Mouse (Mus musculus): ENCODE measurements around the gene Rfng.
"Not testable (repeated sequence)": the region's sequence is repeated elsewhere in the genome, so short reads cannot be mapped to it uniquely, and the experiment has no call there.

Rfng gene

DNA sequence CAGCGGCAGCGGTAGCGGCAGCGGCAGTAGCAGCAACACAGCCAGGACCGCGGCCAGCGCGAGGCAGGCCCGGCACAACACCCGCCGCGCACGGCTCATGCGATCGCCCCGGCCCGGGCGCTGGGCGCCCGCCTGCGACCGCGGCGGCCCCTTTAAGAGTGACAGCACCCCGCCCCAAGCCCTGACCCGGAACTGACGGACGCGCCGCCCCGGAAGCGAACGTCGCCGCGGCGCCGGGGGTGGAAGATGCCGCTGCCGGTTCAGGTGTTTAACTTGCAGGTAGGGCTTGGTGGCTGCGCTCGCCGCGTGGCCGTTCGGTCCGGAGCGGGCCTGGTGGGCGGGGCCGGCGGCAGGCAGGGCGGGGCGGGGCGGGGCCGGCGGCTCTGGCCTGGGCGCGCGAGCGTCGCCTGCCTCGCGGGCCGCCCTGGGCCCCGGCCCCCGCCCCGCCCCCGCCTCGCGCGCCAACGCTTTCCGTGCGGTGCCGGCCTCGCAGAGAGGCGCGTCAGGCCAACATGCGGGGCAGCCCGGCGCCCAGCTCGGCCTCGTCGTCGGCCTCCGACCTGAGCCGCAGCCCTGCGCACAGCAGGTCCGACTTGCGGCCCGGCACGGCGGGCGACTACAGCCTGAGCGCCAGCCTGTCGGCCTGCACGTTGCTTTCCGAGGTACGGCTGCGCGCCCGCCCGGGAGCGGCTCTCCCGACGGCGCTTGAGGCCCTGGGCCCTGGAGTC lies at the start of gene Rfng, which contains the start of gene Gps1:
Gene Rfng (minus strand): TSS at position 144 of the 728 bp plus-strand sequence.
Gene Gps1 (plus strand): TSS at position 209 of the 728 bp plus-strand sequence.
- peak; percentile 55 for DNase-seq (ENCODE audit: low read depth, low spot score)

- DNase-seq (ENCODE audit: low read depth, low spot score) = not testable (repeated sequence)
Measured at GRCm38 (mm10) chr11:120832962-120833361, 49.0 kb upstream of the Rfng start.

DNA sequence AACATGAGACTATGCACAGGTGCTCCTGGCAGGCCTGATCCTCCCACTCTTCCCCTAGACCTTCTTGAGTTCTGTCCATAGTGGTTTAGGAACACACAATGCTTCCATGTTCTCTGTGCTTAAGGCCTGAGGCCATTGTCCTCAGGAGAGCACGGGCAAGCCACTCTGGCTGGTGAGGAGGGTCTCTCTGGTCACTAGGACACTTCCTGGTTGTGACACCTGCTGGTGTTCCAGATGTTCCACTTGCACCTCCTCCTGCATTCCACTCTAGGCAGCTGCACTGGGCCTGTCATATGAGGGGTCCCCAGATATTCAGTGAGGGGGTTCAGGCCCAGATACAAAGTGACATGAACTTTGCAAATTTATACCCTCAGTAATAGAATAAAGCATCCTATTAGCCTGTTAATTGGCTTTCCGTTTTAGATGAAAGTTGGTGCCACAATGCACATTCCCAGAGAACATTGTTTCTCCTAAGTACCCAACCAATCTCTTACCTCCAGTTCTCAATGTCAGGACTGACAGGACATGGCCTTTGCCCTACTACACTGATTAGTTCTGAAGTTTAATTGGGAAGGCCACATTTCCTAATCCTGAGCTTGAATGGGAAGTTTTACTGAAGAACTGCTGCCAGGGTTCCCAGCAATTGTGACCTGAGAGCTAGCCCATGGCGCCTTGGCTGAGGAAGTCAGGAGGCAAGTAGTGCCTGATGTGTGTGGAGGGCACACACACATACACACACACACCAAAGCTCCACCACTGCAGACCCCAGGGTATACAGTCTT lies 47.8 kb upstream of the Rfng start:
- no peak for DNase-seq (ENCODE audit: low read depth, low spot score)

DNA sequence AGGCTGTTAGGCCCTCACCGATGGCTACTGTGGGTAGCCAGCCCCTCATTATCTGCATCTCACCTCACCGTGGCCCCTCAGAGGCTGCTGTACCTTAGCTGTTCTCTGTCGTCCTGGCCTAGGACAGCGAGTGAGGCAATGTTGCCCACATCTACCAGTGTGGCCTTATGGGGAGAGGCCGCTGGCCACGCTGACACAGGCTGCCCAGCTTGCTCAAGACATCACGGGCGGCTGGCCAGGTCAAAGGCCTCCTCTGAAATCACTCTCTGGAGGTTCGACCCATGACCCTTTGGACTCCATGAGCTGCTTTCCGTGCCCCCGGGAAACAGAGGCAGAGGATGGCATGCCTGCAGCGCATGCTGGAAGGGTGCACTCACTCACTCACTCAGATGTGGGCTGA lies 46.7 kb upstream of the Rfng start:
- DNase-seq (ENCODE audit: low read depth, low spot score) = no peak

DNA sequence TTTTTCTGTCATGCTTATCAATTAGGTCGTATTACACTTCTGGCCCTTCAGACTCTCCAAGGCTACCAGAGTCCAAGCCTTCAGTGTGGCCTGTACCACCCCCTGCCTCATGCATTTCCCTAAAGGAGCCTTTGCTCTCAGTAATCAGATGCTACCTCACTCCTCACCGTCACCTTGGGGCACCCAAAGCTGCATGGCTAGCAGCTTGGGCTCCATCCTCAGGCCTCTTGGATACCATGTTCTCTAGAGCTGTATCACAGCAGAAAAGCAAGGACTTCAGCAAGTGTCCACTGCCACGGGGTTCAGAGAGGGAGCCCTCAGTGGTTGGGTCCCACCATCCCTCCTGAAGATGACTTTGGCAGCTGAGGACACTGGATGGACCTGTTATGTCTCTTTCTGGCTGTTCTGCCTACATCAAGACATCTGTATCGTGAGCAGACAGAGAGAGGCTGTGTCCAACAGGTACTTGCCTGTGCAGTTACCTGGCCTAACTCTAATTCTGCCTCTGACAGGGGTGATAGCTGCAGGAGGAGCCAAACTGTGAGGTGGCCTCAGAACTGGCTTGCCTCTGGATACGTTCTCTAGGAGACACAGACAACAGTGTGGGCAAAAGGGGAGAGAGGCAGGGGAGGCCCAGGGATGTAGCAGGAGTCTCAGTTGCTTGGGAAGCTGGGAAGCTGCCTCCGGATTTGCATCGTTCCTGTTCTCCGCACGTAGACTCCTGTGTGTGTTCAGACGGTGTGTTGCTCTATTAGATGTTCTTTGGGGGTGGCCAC lies 45.9 kb upstream of the Rfng start:
- DNase-seq (ENCODE audit: low read depth, low spot score) = no peak

DNA sequence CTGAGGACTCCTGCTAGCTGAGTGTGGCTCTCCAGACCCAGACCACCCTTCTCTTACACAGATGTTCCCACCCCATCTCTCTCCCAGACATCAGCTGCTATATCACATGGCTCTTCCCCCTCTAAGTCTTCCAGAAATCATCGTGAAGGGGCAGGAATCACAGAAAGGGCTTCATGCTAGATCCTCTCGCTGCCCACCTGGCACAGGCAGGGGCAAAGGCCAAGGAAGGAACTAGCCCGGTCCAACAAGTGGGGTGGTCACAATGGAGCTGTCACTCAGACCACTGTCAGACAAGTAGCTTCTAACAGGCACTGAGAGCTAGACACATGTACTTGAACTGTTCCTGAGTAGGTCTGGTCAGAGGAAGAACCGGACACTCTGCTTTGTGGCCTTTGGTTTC lies 44.4 kb upstream of the Rfng start:
- DNase-seq (ENCODE audit: low read depth, low spot score) = no peak

GRCm38 (mm10) chr11:120826016-120826953 lies 42.3 kb upstream of the Rfng start:
- no peak for DNase-seq (ENCODE audit: low read depth, low spot score)

GRCm38 (mm10) chr11:120825289-120825863 lies 41.4 kb upstream of the Rfng start:
- DNase-seq (ENCODE audit: low read depth, low spot score) = no peak

DNA sequence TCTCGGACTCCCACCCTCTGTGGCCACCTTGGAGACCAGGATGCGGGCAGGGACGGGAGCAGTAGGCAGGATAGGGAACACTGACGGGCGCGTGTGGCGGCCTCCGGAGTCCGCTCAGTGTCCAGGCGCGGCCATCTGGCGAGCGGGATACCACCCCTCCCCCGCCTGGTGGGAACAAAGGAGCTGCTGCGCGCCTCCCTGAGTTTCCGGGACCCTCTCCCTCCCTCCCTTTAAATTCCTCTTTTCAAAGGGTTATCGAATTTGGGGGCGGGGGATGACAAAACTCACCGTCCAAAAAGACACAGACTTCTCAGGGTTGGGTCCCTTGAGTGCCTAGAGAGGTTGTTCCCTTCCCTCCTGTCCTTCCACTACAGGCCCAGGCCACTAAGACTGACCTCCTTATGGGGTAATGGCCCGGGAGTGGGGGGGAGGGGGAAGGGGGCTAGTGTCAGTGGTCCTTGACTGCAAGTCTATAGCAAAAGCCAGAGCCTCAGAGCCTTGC lies 40.8 kb upstream of the Rfng start:
- no peak for DNase-seq (ENCODE audit: low read depth, low spot score)

DNA sequence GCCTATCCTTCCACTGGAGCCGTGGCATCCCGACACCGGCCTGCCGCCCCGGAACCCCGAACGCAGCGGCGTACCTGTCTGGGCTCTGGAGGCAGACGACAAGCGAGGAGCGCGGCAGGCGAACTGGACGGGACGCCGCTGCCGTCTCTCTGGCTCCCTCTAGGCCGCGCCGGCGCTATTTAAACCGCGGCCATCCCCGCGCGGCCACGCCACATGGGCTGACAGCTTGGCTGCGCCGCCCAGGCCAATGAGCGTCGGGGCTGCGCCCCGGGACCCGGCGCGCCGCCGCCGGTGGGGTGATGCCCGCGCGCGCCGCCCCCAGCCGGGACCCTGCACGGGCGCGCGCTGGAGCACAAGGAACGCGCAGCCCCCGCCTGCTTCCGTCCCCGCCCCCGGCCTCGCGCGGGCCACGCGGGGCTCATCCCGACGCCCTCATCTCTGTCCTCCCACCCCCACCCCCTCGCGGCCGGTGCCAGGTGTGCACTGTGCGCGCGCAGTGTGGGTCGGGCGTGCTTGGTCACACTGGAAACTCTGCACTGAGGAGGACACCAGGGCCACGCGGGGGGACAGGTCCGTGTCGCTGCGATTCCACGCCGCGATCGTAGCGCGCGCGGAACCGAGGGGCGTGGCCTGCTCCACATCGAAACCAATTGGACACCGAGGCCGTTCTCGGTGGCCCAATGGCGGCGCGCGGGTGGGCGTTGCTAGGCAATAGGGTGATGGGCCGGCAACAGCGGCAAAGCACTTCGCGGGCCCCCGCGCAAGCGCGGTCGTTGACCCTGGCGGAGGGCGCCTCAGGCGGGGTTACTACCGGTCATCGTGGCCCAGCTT lies 40.2 kb upstream of the Rfng start, which contains the start of gene Fasn:
Gene Fasn (minus strand): TSS at position 592 of the 831 bp plus-strand sequence.
- peak; percentile 63 for DNase-seq (ENCODE audit: low read depth, low spot score)

- DNase-seq (ENCODE audit: low read depth, low spot score) = no peak
Measured at GRCm38 (mm10) chr11:120823551-120823947, 39.5 kb upstream of the Rfng start.

DNA sequence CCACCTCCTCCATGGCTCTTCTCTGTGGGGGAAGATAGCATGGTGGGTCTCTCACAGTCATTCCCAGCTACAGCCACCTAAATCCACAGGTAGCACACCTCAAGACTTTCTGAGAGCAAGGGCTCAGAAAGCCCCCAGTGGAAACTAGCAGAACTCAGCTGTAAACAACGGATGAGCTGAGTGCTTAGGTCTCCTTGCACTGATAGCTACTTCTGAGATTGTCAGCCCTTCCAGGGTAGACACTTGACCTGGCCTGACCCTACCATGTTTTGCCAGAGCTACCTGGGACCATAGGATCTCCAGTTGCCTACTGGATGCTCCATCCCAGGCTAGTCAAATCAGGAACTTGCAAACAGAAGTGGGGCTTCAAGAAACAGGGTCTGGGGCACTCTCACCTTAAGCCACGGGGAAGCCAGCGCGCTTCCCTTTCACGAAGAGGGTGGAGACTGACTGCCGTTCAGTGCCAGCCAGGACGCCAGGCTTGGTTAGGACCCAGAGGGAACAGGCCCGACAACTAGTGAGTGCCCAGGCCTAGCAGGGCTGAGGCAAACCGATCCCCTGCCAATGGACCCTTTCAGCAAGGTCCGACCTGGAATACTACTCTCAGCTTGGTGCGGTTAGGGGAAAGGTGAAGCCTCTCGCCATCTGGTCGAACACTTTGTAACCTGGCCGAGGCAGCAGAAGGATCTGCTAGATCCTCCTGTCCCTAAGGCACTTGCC lies 39.0 kb upstream of the Rfng start:
- DNase-seq (ENCODE audit: low read depth, low spot score) = no peak

DNA sequence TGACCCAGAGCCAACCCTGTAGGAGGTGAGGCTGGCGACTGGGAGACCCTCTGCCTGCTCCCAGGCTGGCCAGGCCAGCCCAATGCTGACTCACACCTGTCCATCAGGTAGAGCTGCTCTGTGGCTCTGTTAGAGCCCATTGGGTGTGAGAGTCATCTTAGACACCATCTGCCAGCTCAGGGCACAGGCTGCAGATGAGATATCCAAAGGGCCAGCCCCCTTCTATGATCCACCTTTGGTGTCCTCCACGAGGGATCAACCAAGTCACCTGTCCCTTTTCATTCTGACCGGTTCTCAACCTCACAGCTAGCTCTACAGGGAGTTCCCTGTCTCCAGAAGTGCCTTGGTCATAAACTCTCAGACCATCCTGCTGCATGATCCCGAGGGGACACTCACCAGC lies 38.3 kb upstream of the Rfng start:
- no peak for DNase-seq (ENCODE audit: low read depth, low spot score)

- DNase-seq (ENCODE audit: low read depth, low spot score) = no peak
Measured at GRCm38 (mm10) chr11:120821076-120821922, 37.3 kb upstream of the Rfng start.

DNA sequence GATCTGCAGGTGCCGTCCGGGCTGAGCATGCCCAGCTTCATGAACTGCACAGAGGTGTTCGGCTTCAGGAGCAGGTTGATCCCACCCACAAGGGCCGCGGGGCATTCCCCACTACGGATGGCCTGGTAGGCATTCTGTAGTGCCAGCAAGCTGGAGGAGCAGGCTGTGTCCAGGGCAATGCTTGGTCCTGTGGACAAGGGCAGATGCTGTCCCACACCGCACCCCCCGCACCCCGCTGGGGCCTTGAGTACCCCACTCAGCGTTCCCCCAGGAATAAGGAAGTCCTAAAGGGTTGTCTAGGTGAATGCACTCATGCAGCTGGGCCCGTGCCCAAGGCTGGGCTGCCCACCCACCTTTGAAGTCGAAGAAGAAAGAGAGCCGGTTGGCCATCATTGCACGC lies 36.5 kb upstream of the Rfng start:
- DNase-seq (ENCODE audit: low read depth, low spot score) = no peak

- no peak for DNase-seq (ENCODE audit: low read depth, low spot score)
Measured at GRCm38 (mm10) chr11:120819556-120819955, 35.5 kb upstream of the Rfng start.

- DNase-seq (ENCODE audit: low read depth, low spot score) = no peak
Measured at GRCm38 (mm10) chr11:120818251-120818650, 34.2 kb upstream of the Rfng start.

DNA sequence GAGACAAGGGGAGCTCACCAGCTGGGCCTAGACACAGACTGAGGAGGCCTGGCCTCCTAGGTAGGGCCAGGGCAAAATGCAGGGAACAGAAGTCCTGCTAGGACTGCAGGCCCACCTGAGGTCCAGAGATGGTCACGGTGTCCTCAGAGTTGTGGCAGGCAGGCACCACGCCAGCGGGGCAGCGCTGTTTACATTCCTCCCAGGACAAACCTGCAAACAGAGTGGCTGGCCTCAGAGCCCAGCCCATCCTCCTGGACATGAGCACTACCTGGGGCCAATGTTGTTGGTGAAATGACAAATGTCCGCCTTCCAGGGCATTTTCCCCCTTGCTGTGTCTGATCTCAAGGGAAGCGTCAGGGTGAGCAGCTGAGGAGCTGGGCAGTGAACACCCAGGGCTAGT lies 33.4 kb upstream of the Rfng start:
- DNase-seq (ENCODE audit: low read depth, low spot score) = no peak

All from c-Kit-negative CD71-positive TER-119-positive erythroid progenitor cells, embryonic 14.5 days (primary cell).